Mouse (Mus musculus): Measurements from ENCODE around the gene Rln1.

Gene Rln1

DNA sequence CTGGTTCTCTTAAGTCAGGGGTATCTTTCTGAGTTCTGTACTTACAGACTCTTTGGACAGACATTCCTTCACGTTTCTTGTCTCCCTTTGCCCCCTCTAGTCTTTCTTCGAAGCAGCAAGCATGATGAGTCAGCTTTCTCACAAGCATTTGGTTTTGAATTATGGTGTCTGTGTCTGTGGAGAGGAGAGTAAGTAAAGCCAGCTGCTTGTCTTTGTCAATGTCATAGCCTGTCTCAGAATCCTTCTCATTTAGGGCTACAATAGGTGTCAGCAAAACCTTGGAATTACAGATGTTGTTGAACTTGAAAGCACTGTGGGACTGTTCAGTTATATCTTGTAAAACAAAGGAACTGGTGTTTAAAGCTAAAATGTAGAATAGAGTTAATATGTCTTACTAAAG lies 39.7 kb downstream of the Rln1 start:
- DNase-seq = no peak

GRCm38 (mm10) chr19:29292546-29292945 lies 41.9 kb downstream of the Rln1 start:
- DNase-seq = no peak

DNA sequence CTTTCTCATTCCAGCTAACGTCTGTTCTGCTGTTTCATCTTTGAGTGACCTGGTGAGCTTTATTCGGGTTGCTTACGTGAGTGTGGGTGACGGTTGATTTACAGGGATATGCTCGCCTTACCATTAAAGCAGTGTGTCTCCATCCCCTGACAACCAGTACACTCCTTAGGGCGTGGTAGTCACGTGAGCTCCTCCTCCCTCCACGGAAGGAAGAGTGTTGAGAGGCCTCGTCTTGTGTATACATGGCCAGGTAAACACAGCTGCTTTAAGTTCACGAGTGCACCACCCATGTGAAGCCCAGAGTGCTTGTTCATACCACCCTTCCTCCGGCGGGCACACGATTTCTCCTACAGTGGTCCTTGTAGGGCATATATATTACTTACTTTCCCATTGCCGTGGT lies 42.9 kb downstream of the Rln1 start:
- DNase-seq = no peak

DNA sequence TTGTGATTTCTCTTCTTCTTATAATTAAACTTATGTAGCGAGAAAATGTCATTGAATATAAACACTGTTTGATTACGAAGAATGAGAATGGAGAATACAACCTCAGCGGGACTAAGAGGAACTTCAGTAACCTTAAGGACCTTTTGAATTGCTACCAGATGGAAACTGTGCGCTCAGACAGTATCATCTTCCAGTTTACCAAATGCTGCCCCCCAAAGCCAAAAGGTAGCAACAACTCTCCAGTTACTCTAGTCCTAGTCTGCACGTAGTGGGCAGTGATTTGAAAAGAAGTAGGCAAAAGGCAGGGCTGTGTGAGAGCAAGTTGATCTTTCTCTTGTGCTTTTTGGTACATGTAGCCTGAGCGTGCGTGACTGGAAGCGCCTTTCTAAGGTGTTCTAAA lies 46.6 kb downstream of the Rln1 start:
- peak; percentile 14 to 19 for DNase-seq

DNA sequence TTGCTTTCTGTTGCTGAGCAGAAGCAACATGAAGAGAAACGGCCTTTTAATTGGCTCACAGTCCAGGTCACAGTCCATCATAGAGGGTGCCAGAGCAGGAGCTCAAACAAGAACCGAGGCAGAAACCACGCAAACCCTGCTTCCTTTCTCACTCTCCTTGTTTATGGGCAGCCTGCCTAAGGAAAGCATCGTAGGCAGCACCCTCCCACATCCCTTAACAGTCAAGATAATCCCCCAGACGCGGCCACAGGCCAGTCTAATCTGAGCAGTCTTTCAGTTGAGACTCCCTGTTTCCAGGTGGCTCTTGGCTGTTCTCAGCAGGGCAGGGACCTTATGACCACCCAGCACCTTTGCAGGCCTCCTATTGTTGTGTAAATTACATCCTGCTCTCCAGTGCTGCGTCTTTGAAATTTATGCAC lies 49.0 kb downstream of the Rln1 start:
- DNase-seq = no peak
